Mouse (Mus musculus): ENCODE data around the gene C1qc. TPM values are rescaled to one million over a fixed set of nuclear protein-coding genes. Genes with fewer than 3 reads are reported as not detected.

Gene C1qc
- polyA plus RNA-seq (2012; ENCODE audit: low replicate concordance) = 763 and 882 TPM in 2 replicates

GRCm38 (mm10) chr4:136892811-136893210 lies at the start of gene C1qc:
C1qc (minus strand) TSS chr4:136893065.

DNA sequence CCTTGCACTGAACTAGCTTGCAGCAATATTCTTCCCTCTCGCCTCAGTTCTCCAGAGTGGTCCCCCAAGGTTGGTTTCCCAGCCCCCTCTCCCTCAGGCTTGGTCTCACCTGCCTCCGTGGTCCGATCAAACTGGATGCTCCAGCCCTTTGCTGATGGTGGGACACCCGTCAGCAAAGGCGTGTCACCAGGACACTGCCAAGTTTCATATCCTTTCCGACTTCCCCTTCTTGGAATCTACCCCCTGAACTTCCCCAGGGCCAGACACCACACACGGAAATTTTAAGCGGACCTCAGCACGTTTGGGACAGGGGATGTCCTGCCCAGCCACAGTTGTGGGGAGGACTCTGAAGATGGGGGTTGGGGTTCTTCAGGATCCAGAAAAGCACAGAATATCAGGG lies 5.8 kb upstream of the C1qc start, which contains the start of gene C1qa:
Gene C1qa, minus strand, starts transcription at position 167 of the 400 bp plus-strand sequence.

GRCm38 (mm10) chr4:136886101-136886500 lies 6.8 kb downstream of the C1qc start, which contains the start of gene C1qb:
C1qb (minus strand) TSS chr4:136886187.

Other genes starting within 250 kb of the C1qc start
- 0.10 and 0.13 TPM in 2 replicates for gene Ephb2, start 57.1 kb downstream of the C1qc start, polyA plus RNA-seq (2012; ENCODE audit: low replicate concordance)
- 355 and 456 TPM in 2 replicates for gene C1qb, start 6.9 kb downstream of the C1qc start, polyA plus RNA-seq (2012; ENCODE audit: low replicate concordance)
- 538 and 664 TPM in 2 replicates for gene C1qa, start 5.7 kb upstream of the C1qc start, polyA plus RNA-seq (2012; ENCODE audit: low replicate concordance)
- 0.05 and 0.42 TPM in 2 replicates for gene Epha8, start 63.8 kb upstream of the C1qc start, polyA plus RNA-seq (2012; ENCODE audit: low replicate concordance)
- 11.9 and 12.2 TPM in 2 replicates for gene Zbtb40, start 155.7 kb upstream of the C1qc start, polyA plus RNA-seq (2012; ENCODE audit: low replicate concordance)